ENCODE assay signal across 12 mouse cellular contexts in the genomic region with DNA sequence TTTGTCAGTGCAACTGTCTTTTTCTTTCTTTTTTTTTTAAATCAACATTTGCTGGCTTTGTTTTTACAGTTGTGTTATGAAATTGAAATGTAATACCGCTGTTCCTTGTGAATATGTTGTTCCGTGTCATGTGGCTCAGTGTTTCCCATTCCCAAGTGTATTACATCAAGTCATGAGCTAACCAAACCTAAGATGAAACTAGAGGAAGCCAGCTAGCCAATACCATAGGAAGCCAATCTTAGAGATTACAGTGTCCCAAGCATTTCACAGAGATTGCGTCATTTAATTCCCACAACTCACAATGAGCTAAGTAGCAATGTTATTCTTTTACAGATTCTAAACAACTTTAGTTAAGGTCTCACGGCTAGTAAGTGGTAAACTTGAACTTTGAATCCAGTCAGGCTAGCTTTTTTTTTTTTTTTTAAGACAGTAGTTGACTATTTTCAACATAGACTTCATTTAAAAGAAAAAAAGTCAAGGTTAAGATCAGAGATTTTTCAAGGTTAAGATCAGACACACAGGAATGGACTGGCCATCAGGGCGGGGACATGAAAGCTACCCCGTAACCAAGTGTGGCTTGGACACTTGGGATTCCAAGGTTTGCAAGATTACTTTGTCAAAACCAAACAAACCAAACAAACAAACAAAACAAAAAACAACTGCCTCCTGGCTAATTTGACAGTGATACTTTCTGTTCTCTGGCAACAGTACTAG.
DNase-seq lines count a peak whose midpoint lies in the region; ATAC-seq lines count a peak whose summit lies in the region.
"Had no signal": no experiment of that assay in that cellular context is flagged by ENCODE, and none has a peak within 500 bp of the region (broad histone marks: within the 10 kb centered on the region; RNA-seq: fewer than 3 reads in every experiment).

No protein-coding gene starts in this region.

- H3K36me3 ChIP-seq in kidney, embryonic 16.5 days (ENCODE audit: insufficient read depth, low read length) = no peaks in the 10 kb centered on the region
- H3K36me3 ChIP-seq in embryonic facial prominence, embryonic 15.5 days = no peaks in the 10 kb centered on the region
- H3K36me3 ChIP-seq: liver, embryonic 13.5 days had no signal

- no peaks in the 10 kb centered on the region for H3K27me3 ChIP-seq in kidney, embryonic 16.5 days (ENCODE audit: insufficient read depth, low read length)
- H3K27me3 ChIP-seq in embryonic facial prominence, embryonic 15.5 days = no peaks in the 10 kb centered on the region
- H3K27me3 ChIP-seq: liver, embryonic 13.5 days had no signal

- H3K4me3 ChIP-seq in kidney, embryonic 16.5 days (ENCODE audit: low read length) = no peak overlapping the region
- H3K4me3 ChIP-seq in embryonic facial prominence, embryonic 15.5 days (replicated peaks) = no peak overlapping the region
- H3K4me3 ChIP-seq: liver, embryonic 13.5 days had no signal

- WGBS in kidney, embryonic 16.5 days = 83% methylated on average over 6 of the region's 6 CpGs
- WGBS in embryonic facial prominence, embryonic 15.5 days = 69% methylated on average over 6 of the region's 6 CpGs

- DNase-seq in adrenal gland, adult (ENCODE audit: inconsistent age in 2 of 2, low spot score in 1 of 2) = peak; percentile 20 to 46
- DNase-seq in adrenal gland, postnatal 4 days (ENCODE audit: low spot score in 2 of 2) = no peak
- DNase-seq in kidney, adult 11 months = no peak
- no peak for DNase-seq in thymus, adult 18-20 months
- no peak for DNase-seq in frontal cortex, postnatal 14 days (ENCODE audit: low spot score in 2 of 2)
- DNase-seq: adrenal gland, adult 8-10 months; cerebellum, adult 18-20 months; liver, embryonic 13.5 days; thymus, postnatal 36 days had no signal

- no peak overlapping the region for H3K9ac ChIP-seq in kidney, embryonic 16.5 days (replicated peaks; ENCODE audit: low read length)
- no peak overlapping the region for H3K9ac ChIP-seq in embryonic facial prominence, embryonic 15.5 days
- H3K9ac ChIP-seq: liver, embryonic 13.5 days had no signal

- H3K4me2 ChIP-seq in kidney, embryonic 16.5 days (replicated peaks; ENCODE audit: low read depth, low read length) = no peak overlapping the region
- H3K4me2 ChIP-seq in embryonic facial prominence, embryonic 15.5 days (replicated peaks) = no peak overlapping the region
- H3K4me2 ChIP-seq: liver, embryonic 13.5 days had no signal

- peak overlapping the region; percentile 65; the same call in 1 of the 2 replicates for H3K27ac ChIP-seq in kidney, embryonic 16.5 days (ENCODE audit: low read length)
- H3K27ac ChIP-seq in embryonic facial prominence, embryonic 15.5 days (replicated peaks) = 0 out of 2 replicates have a peak overlapping the region, but pooled peaks have one; percentile 12
- H3K27ac ChIP-seq: liver, embryonic 13.5 days had no signal

- no peak for ATAC-seq in kidney, embryonic 16.5 days (ENCODE audit: low FRiP score, low TSS enrichment)
- no peak for ATAC-seq in embryonic facial prominence, embryonic 15.5 days (ENCODE audit: insufficient number of reproducible peaks, low FRiP score, low TSS enrichment, low read depth)
- peak; percentile 61 for ATAC-seq in megakaryocyte progenitor cell, adult 5-6 weeks (replicated peaks; ENCODE audit: poor library complexity)

- peaks cover 14% of the 10 kb centered on the region for H3K4me1 ChIP-seq in kidney, embryonic 16.5 days (ENCODE audit: insufficient read depth, low read length)
- 0 out of 2 replicates have a peak, but pooled peaks cover 8% of the 10 kb centered on the region for H3K4me1 ChIP-seq in embryonic facial prominence, embryonic 15.5 days
- H3K4me1 ChIP-seq: liver, embryonic 13.5 days had no signal

- no peaks in the 10 kb centered on the region for H3K9me3 ChIP-seq in kidney, embryonic 16.5 days (ENCODE audit: low read length)
- H3K9me3 ChIP-seq in embryonic facial prominence, embryonic 15.5 days (replicated peaks) = no peaks in the 10 kb centered on the region
- H3K9me3 ChIP-seq: liver, embryonic 13.5 days had no signal

Comparison
In these comparisons a context has a peak if more than half of its experiments do, and no peak if none do; other contexts are left out.
1. DNase-seq: peak in adrenal gland, adult (2 of 2); none in adrenal gland, postnatal 4 days (0 of 2), kidney, adult 11 months (single experiment), thymus, adult 18-20 months (0 of 2) and frontal cortex, postnatal 14 days (0 of 2).